Mouse (Mus musculus) lung, adult 18-20 months (tissue): Measurements from ENCODE around the gene Cfap221.
A peak's percentile ranks its signal among the peaks of the same experiment; 100 is the strongest.

Experiments
- DNase-seq, 2 experiments: peaks; one replicate each; pipeline ENCODE4 v3.0.0; 2022; ENCODE audit warnings: mixed read lengths in 2 of 2

The Cfap221 gene

GRCm38 (mm10) chr1:120006844-120007790 is 10.1 kb upstream of the Cfap221 start, which contains the start of gene Sctr:
Gene Sctr (plus strand): TSS chr1:120006894.
- no peak for DNase-seq

GRCm38 (mm10) chr1:119997644-119998043 is 610 bp upstream of the Cfap221 start:
- no peak for DNase-seq

- DNase-seq: no peak
Observed at GRCm38 (mm10) chr1:119986555-119986954, 10.5 kb downstream of the Cfap221 start.

GRCm38 (mm10) chr1:119975141-119975540 is 21.9 kb downstream of the Cfap221 start:
- no peak for DNase-seq

- no peak for DNase-seq
Observed at GRCm38 (mm10) chr1:119973117-119973516, 23.9 kb downstream of the Cfap221 start.

DNA sequence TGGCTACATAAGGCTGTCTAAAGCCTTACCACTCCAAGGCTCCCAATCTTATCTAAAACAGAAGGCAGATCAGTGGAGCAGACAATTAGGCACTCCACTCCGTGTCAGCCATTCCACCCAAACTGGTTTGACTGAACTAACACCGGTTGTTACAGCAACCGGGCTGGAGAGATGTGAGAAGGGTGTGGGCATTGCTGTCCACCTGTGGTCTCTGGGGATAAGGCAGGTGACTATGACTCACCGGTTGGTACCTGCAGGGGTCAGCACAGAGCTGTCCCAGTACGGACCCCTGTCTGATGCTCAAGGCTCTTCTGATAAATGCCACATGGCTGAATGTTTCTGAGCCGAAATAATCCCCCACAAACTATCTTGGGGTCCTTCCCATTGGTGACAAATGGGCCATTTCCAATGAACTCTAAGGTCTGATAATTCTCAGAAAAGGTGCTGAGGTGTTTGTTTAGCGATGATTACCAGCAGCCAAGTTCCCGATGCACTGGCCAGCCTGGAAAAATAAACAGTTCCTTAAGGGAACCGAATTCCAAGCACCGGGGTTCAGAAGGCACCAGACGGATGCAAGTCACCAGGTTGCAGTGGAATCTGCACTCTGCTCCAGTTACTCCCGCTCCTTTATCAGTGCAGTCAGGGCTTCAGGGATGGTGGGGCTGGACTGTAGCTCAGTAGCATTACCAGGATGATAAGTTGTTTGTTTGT is 31.1 kb downstream of the Cfap221 start:
- DNase-seq: no peak

DNA sequence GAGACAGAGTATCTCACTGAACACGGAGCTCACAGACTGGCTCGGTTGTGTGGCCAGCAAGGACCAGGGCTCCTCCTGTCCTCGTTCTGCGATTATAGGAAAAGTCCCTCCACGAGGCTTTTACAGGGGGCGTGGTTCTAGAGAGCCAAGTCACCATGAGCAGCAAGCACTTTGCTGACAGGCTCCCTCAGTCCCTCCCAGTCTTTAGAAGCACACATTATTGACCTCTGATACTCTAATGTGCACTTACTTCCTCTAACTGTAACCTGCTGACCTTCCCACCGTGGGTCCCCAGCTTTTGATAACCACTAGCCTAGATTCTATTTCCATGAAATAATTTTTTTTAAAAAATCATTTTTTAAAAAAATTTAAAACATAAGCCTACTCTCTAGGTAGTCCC is 37.1 kb downstream of the Cfap221 start:
- no peak for DNase-seq

- DNase-seq: no peak
Observed at GRCm38 (mm10) chr1:119959464-119959863, 37.6 kb downstream of the Cfap221 start.

GRCm38 (mm10) chr1:119957716-119958222 is 39.3 kb downstream of the Cfap221 start:
- no peak for DNase-seq

- no peak for DNase-seq
Observed at GRCm38 (mm10) chr1:119954680-119955079, 42.4 kb downstream of the Cfap221 start.

DNA sequence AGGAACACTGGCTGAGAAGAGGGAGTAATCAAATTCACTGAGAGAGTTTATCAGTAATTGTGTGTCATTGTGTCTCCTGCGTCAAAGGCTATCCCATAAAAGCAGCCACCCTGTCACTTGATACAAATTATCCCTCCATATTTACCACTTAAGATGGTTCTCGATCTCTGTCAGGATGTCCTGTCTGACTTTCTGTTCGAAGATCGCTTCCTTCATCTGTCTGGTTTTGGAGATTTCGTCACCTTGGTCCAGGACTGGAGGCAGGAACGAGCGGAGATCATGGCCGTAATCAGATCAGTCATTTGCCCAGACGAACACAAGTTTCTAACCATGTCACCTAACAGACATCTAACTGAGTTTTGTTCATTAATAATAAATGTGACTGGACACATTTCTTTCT is 43.6 kb downstream of the Cfap221 start:
- no peak for DNase-seq

GRCm38 (mm10) chr1:119950086-119950485 is 46.9 kb downstream of the Cfap221 start:
- no peak for DNase-seq

GRCm38 (mm10) chr1:119936861-119937260 is 60.2 kb downstream of the Cfap221 start:
- no peak for DNase-seq

DNA sequence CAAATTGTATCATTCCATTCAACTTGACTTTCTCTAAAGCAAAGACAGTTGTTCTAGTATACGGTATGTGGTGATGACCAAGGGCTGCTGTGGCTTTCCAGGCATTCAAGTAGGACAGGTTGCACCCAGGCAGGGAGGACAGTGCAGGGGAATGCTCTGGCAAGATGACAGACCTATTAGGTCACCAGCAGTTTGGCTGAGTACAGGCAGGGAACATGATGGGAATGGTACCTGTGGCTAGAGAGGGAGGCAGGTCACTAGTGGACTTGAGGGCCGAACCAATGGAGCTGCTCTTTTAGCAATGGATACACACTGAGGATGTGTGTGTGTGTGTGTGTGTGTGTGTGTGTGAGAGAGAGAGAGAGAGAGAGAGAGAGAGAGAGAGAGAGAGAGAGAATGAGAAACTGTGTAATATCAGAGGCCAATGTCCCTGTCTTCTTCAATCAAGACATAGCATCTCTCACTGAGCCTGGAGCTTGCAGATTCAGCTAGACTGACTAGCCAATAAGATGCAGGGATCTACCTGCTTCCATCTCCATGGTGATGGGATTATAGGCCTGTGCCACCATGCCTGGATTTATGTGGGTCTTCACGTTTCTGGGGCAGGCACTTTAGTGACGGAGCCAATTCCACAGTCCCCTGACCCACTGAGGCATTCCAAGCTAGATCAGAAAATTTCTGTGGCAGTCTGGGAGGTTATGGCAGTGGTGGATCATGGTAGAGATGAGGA is 65.4 kb downstream of the Cfap221 start:
- no peak for DNase-seq

DNA sequence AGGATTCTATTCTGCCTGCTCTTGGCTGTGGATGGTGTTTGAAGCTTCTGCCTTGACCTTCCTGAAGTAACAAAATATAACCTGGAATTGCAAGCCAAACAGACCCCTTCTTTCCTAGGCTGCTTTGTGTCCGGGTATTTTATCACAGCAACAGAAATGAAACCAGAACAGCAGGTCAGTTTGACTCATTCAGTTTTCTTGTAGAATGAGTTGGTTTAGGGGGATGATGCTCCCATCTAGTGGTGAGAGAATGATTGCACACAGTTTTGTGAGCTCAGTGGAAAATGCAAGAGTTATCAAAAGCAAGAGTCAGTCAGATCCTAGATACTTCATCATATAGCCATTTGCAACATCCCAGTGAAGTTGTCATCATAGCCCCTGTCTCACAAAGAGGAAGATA is 67.3 kb downstream of the Cfap221 start:
- DNase-seq: no peak

GRCm38 (mm10) chr1:119919299-119919698 is 77.7 kb downstream of the Cfap221 start:
- DNase-seq: peak in 1 of 2 experiments; percentile 19

DNA sequence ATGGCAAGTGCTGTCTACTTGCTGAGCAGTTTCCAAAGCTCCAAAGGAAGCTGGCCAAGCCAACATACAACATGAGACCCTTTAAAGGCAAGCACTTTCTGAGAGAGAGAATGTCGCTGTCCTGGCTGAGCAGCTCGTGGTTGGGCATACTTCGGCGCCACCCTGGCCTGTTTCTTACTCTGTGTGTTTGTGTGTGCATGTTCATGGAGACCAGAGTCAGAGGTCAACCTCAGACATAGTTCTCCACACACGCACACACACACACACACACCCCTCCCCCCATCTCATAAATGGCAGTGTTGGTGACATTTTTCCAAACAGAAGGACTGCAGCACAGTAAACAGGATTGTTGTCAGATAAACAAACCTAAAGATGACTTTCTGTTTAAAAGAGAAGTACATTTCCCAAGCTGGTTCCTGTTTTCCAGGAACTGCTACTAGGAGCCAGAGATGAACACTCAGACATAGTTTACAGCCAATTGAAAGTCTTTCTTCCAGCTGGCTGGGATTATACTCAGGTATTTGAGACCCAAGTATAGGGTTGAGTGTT is 80.1 kb downstream of the Cfap221 start:
- no peak for DNase-seq

- peak; percentile 96 to 97 for DNase-seq
Observed at GRCm38 (mm10) chr1:119912953-119913814, 83.8 kb downstream of the Cfap221 start, which contains the start of gene Tmem177. Gene Tmem177 (minus strand): TSS chr1:119913208.

DNA sequence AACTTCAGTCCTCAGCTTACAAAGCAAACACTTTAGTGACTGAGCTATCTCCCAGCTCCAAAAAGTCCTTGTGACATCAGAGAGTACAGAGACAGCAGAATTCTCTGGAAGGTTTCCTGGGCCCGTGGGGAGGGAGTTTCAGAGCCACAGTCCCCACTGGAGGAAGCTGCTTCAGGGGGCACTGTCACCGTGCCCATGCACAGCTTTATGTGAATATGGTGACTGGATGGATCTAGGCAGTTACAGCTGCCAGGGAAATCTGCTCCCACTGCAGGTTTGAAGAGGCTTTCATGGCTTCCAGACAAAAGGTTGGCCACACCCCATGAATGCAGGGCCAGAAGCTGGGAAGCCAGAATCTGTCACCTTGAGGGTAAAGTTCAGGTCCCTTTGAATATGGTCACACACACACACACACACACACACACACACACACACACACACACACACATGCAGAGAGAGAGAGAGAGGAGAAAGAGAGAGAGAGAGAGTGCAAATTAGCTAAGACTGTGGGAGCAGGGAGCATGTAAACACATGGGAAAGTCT is 89.8 kb downstream of the Cfap221 start:
- DNase-seq: no peak

- no peak for DNase-seq
Observed at GRCm38 (mm10) chr1:119903231-119903620, 93.8 kb downstream of the Cfap221 start.

DNA sequence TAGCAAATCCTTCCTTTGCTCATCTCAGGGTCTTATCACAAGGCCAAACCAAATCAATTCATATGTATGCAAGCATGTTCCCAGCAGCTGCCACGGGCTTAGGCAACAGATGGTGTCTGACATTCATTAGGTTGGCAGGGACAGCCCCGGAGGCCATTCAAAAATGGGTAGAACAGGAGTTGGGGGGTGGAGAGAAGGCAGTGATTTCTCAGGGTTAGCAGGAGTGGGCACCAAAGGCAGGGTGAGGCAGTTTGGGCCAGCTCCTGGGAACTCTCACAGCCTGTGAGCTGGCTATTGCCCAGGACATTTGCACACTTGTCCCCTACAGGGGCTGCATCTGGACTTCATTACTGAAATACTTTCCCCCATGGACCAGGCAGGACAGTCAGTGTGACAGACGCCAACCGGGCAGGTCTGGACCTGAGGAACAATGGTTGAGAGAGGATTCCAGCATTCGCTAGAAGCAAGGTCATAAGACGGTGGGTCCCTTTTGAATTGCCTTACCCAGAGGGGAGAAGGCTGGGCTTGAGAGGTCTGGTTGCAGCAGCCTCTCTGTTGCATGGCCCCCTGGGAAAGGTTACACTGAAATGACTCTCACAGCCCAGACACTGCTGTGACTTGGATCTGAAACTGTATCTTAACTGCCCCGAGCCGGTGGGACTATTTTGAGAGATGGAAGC is 94.3 kb downstream of the Cfap221 start:
- no peak for DNase-seq
